Mouse (Mus musculus) ES-E14 (cell line): ENCODE data around the gene Trappc3.

ENCODE experiments used
- CHD2 ChIP-seq: IDR thresholded peaks from 2 replicates; pipeline ENCODE4 v1.6.1; 2014; ENCODE audit warnings: mild to moderate bottlenecking, low read depth, low read length, inconsistent platforms
- HCFC1 ChIP-seq: IDR thresholded peaks from 2 replicates; pipeline ENCODE4 v1.6.1; 2012; ENCODE audit warnings: low read length, inconsistent platforms, borderline replicate concordance; ENCODE audit not compliant: insufficient read depth
- MAFK ChIP-seq: IDR thresholded peaks from 2 replicates; pipeline ENCODE4 v1.6.1; 2014; ENCODE audit warnings: mild to moderate bottlenecking, low read depth, low read length, inconsistent platforms; ENCODE audit not compliant: insufficient read depth
- ZC3H11A ChIP-seq: IDR thresholded peaks from 2 replicates; pipeline ENCODE4 v1.6.1; 2012; ENCODE audit warnings: low read depth, mild to moderate bottlenecking, inconsistent platforms, low read length, borderline replicate concordance
- ZNF384 ChIP-seq: IDR thresholded peaks from 2 replicates; pipeline ENCODE4 v1.6.1; 2012; ENCODE audit warnings: low read depth, low read length, inconsistent platforms

- TF ChIP-seq ZNF384, result no peak
- TF ChIP-seq MAFK, result no peak
- no peak for TF ChIP-seq HCFC1
- TF ChIP-seq CHD2, result no peak
- no peak for TF ChIP-seq ZC3H11A
These were observed 26.9 kb upstream of the Trappc3 start for GRCm38 (mm10) chr4:126235191-126235590.
